Mouse (Mus musculus): Measurements from ENCODE around the gene Gm648.
"Not testable (repeated sequence)": the region's sequence is repeated elsewhere in the genome, so short reads cannot be mapped to it uniquely, and the experiment has no call there.

Gene Gm648

GRCm38 (mm10) chrX:56549506-56549905 is at the start of gene Gm648:
Gm648 (minus strand) TSS chrX:56549606.
- no peak for DNase-seq (ENCODE audit: low spot score)

GRCm38 (mm10) chrX:56597887-56598640 is 48.7 kb upstream of the Gm648 start, which contains the start of gene Mmgt1:
Mmgt1 (minus strand) TSS chrX:56598069.
- peak; percentile 78 for DNase-seq (ENCODE audit: low spot score)

GRCm38 (mm10) chrX:56597219-56597886 is 47.9 kb upstream of the Gm648 start:
- DNase-seq (ENCODE audit: low spot score): no peak

- no peak for DNase-seq (ENCODE audit: low spot score)
Measured at GRCm38 (mm10) chrX:56578200-56578599, 28.8 kb upstream of the Gm648 start.

- peak; percentile 7 for DNase-seq (ENCODE audit: low spot score)
Measured at GRCm38 (mm10) chrX:56572465-56572864, 23.1 kb upstream of the Gm648 start.

- DNase-seq (ENCODE audit: low spot score): no peak
Measured at GRCm38 (mm10) chrX:56553584-56553983, 4.2 kb upstream of the Gm648 start.

- DNase-seq (ENCODE audit: low spot score): no peak
Measured at GRCm38 (mm10) chrX:56537162-56537561, 12.2 kb downstream of the Gm648 start.

- DNase-seq (ENCODE audit: low spot score): peak; percentile 53
Measured at GRCm38 (mm10) chrX:56531266-56531665, 18.1 kb downstream of the Gm648 start.

- DNase-seq (ENCODE audit: low spot score): not testable (repeated sequence)
Measured at GRCm38 (mm10) chrX:56524442-56524841, 25.0 kb downstream of the Gm648 start, which contains the start of gene Gm10477. Gm10477 (plus strand) TSS chrX:56524742.

GRCm38 (mm10) chrX:56497241-56497640 is 52.2 kb downstream of the Gm648 start:
- DNase-seq (ENCODE audit: low spot score): no peak
